Mouse (Mus musculus): ENCODE results near the gene Tenm4. TPM values are rescaled to one million over a fixed set of nuclear protein-coding genes. Genes with fewer than 3 reads are reported as not detected.

Gene Tenm4
- polyA plus RNA-seq, 2 experiments, result 0.11 to 0.28 TPM

DNA sequence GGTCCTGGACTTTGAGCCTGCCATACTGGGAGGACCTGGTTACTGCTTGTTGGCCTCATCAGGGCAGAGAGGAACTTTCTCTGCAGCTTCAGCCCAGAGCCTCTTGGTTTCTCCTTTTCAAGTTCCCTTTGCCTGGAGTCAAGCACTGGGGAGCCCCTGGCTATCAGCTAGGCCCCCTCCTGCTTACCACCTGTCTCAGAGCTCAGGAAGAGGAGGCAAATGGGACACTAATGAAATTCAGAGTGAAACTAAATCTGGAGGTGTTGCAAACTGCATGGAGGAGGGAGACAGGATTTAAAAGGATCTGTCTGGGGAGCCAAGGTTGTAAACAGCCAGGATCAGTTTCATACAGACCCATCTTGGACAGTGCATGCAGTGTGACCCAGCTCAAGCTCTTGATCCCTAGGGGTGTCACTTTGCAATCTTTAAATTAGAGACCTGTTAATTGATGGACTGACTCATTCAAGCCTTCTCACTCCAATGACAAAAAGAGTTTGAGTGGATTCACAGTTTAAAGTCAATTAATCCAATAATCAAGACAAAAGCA lies 269.2 kb downstream of the Tenm4 start:
- Histone ChIP-seq H3K4me2 (ENCODE audit: low read depth) (no peak overlapping the region), H3K36me3 (replicated peaks; ENCODE audit: control insufficient read depth, insufficient read depth, low read depth) (no peaks in the 10 kb centered on the region), H3K27ac (no peak overlapping the region), H3K9me3 (ENCODE audit: control insufficient read depth, low read length) (no peaks in the 10 kb centered on the region), H3K4me1 (replicated peaks; ENCODE audit: control insufficient read depth in 2 of 2, insufficient read depth in 2 of 2, low read length in 1 of 2) (no peaks in the 10 kb centered on the region), H3K9ac (replicated peaks) (no peak overlapping the region), H3K4me3 (ENCODE audit: insufficient read depth in 1 of 2, low read depth in 2 of 2, low read length in 2 of 2) (no peak overlapping the region), H3K27me3 (ENCODE audit: control insufficient read depth, insufficient read depth, low read length) (no peaks in the 10 kb centered on the region)
- no peak for TF ChIP-seq EP300 (IDR thresholded peaks at IDR 0.05; ENCODE audit: low read depth)
- no peak for TF ChIP-seq CTCF (IDR thresholded peaks at IDR 0.05; ENCODE audit: low read depth)
- DNase-seq (ENCODE audit: low read depth in 3 of 3, low spot score in 3 of 3), result no peak
- ATAC-seq (ENCODE audit: insufficient read depth), result no peak

GRCm38 (mm10) chr7:96445771-96446170 lies 274.7 kb downstream of the Tenm4 start:
- no peaks in the 10 kb centered on the region for H3K27me3 ChIP-seq (ENCODE audit: control insufficient read depth, insufficient read depth, low read length)
- no peaks in the 10 kb centered on the region for H3K4me1 ChIP-seq (replicated peaks; ENCODE audit: control insufficient read depth in 2 of 2, insufficient read depth in 2 of 2, low read length in 1 of 2)
- H3K4me3 ChIP-seq (ENCODE audit: insufficient read depth in 1 of 2, low read depth in 2 of 2, low read length in 2 of 2), result no peak overlapping the region
- no peak overlapping the region for H3K4me2 ChIP-seq (ENCODE audit: low read depth)
- no peak overlapping the region for H3K9ac ChIP-seq (replicated peaks)
- TF ChIP-seq EP300 (IDR thresholded peaks at IDR 0.05; ENCODE audit: low read depth) (no peak), CTCF (IDR thresholded peaks at IDR 0.05; ENCODE audit: low read depth) (no peak)
- H3K36me3 ChIP-seq (replicated peaks; ENCODE audit: control insufficient read depth, insufficient read depth, low read depth), result no peaks in the 10 kb centered on the region
- H3K9me3 ChIP-seq (ENCODE audit: control insufficient read depth, low read length), result no peaks in the 10 kb centered on the region
- DNase-seq (ENCODE audit: low read depth in 3 of 3, low spot score in 3 of 3) (no peak), ATAC-seq (ENCODE audit: insufficient read depth) (no peak)
- H3K27ac ChIP-seq, result no peak overlapping the region
- WGBS (ENCODE audit: insufficient replicate concordance), result 65% methylated on average over 8 of the region's 8 CpGs

DNA sequence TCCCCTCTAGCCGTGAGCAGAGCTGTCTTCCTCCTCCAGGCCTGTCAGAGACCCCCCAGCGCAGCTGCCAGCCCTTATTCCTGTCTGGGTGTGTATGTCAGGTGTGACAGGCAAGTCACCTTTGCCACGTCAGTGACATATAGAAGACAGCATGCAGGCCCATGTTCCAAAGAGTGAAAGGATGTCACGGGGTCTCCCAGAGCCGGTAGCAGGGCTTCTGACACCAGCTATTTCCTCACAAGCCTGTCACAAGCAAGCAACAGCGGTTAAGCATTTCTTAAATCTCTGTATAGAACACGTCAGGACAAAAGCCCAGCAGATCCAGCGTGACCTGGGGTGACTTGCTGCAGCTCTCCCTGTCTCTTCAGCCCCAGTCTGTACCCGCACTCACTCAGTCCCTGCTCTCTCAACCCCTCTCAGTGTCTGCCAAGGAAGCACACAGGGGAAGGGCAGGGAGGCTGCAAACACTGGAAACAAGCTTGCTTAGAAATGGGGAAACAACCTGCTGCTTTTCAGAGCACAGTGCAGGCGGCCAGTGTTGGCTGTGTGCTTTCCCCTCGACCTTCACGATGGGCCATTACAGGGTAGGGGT lies 276.9 kb downstream of the Tenm4 start:
- H3K9me3 ChIP-seq (ENCODE audit: control insufficient read depth, low read length), result no peaks in the 10 kb centered on the region
- no peaks in the 10 kb centered on the region for H3K4me1 ChIP-seq (replicated peaks; ENCODE audit: control insufficient read depth in 2 of 2, insufficient read depth in 2 of 2, low read length in 1 of 2)

GRCm38 (mm10) chr7:96455957-96456356 lies 284.9 kb downstream of the Tenm4 start:
- DNase-seq (ENCODE audit: low read depth in 3 of 3, low spot score in 3 of 3) (no peak), ATAC-seq (ENCODE audit: insufficient read depth) (no peak)
- Histone ChIP-seq H3K9ac (replicated peaks) (no peak overlapping the region), H3K4me1 (replicated peaks; ENCODE audit: control insufficient read depth in 2 of 2, insufficient read depth in 2 of 2, low read length in 1 of 2) (no peaks in the 10 kb centered on the region), H3K27ac (no peak overlapping the region), H3K9me3 (ENCODE audit: control insufficient read depth, low read length) (no peaks in the 10 kb centered on the region), H3K4me2 (ENCODE audit: low read depth) (no peak overlapping the region), H3K36me3 (replicated peaks; ENCODE audit: control insufficient read depth, insufficient read depth, low read depth) (no peaks in the 10 kb centered on the region), H3K27me3 (ENCODE audit: control insufficient read depth, insufficient read depth, low read length) (no peaks in the 10 kb centered on the region), H3K4me3 (ENCODE audit: insufficient read depth in 1 of 2, low read depth in 2 of 2, low read length in 2 of 2) (no peak overlapping the region)
- 28% methylated on average over 2 of the region's 2 CpGs for WGBS (ENCODE audit: insufficient replicate concordance)
- no peak for TF ChIP-seq EP300 (IDR thresholded peaks at IDR 0.05; ENCODE audit: low read depth)
- TF ChIP-seq CTCF (IDR thresholded peaks at IDR 0.05; ENCODE audit: low read depth), result no peak

More for the DNA sequence above, 276.9 kb downstream of the Tenm4 start:
- ATAC-seq (ENCODE audit: insufficient read depth), result no peak
- no peak overlapping the region for H3K9ac ChIP-seq (replicated peaks)
- no peak overlapping the region for H3K4me3 ChIP-seq (ENCODE audit: insufficient read depth in 1 of 2, low read depth in 2 of 2, low read length in 2 of 2)
- no peak for DNase-seq (ENCODE audit: low read depth in 3 of 3, low spot score in 3 of 3)
- 58% methylated on average over 12 of the region's 12 CpGs for WGBS (ENCODE audit: insufficient replicate concordance)
- no peak overlapping the region for H3K27ac ChIP-seq
- no peak overlapping the region for H3K4me2 ChIP-seq (ENCODE audit: low read depth)
- H3K36me3 ChIP-seq (replicated peaks; ENCODE audit: control insufficient read depth, insufficient read depth, low read depth), result no peaks in the 10 kb centered on the region
- TF ChIP-seq CTCF (IDR thresholded peaks at IDR 0.05; ENCODE audit: low read depth) (no peak), EP300 (IDR thresholded peaks at IDR 0.05; ENCODE audit: low read depth) (no peak)
- H3K27me3 ChIP-seq (ENCODE audit: control insufficient read depth, insufficient read depth, low read length), result no peaks in the 10 kb centered on the region

DNA sequence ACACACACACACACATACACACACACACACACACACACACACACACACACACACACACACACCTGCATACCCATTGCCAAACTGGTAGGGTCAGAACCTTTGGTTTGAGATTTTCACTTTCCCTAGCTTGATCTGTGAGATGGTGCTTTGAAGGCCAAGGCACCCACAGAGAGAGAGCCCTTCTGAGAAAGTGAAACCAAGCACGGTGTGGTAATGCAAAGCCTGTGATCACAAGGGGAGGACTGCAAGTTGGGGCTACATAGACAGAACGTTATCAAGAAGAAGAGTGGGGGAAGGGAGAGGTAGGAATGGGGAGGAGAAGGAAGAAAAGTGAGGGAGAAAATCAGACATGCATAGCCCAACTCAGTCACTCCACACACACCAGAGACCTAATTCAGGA lies 285.6 kb downstream of the Tenm4 start:
- Histone ChIP-seq H3K9ac (replicated peaks) (no peak overlapping the region), H3K9me3 (ENCODE audit: control insufficient read depth, low read length) (no peaks in the 10 kb centered on the region), H3K36me3 (replicated peaks; ENCODE audit: control insufficient read depth, insufficient read depth, low read depth) (no peaks in the 10 kb centered on the region), H3K4me3 (ENCODE audit: insufficient read depth in 1 of 2, low read depth in 2 of 2, low read length in 2 of 2) (no peak overlapping the region), H3K27me3 (ENCODE audit: control insufficient read depth, insufficient read depth, low read length) (no peaks in the 10 kb centered on the region), H3K4me2 (ENCODE audit: low read depth) (no peak overlapping the region), H3K4me1 (replicated peaks; ENCODE audit: control insufficient read depth in 2 of 2, insufficient read depth in 2 of 2, low read length in 1 of 2) (no peaks in the 10 kb centered on the region), H3K27ac (no peak overlapping the region)
- TF ChIP-seq CTCF (IDR thresholded peaks at IDR 0.05; ENCODE audit: low read depth), result no peak
- no peak for TF ChIP-seq EP300 (IDR thresholded peaks at IDR 0.05; ENCODE audit: low read depth)
- DNase-seq (ENCODE audit: low read depth in 3 of 3, low spot score in 3 of 3), result no peak
- 28% methylated on average over 2 of the region's 2 CpGs for WGBS (ENCODE audit: insufficient replicate concordance)
- ATAC-seq (ENCODE audit: insufficient read depth), result no peak

Data from liver, embryonic 14.5 days (tissue).